Mouse (Mus musculus) gastrocnemius, postnatal 4 days (tissue): Measurements from ENCODE around the gene Gm4491. TPM values are rescaled to one million over a fixed set of nuclear protein-coding genes. Genes with fewer than 3 reads are reported as not detected.

Source experiments
- DNase-seq, 2 experiments: peaks; one replicate each; pipeline ENCODE4 v3.0.0; 2021 to 2022; ENCODE audit warnings: low spot score in 2 of 2, mixed read lengths in 2 of 2
- long read RNA-seq, 2 experiments: library from polyadenylated mRNA; stranded (forward); transcript quantifications; one replicate each; pipeline ENCODE4 v2.0.0; 2021
- total RNA-seq, 2 experiments: library from RNA; stranded (reverse); gene quantifications; 2 replicates each; pipeline ENCODE4 v1.2.3; 2021

Gene Gm4491
- total RNA-seq: not detected
- long read RNA-seq, experiment 1: 0 reads
- long read RNA-seq, experiment 2: 0 reads

DNA sequence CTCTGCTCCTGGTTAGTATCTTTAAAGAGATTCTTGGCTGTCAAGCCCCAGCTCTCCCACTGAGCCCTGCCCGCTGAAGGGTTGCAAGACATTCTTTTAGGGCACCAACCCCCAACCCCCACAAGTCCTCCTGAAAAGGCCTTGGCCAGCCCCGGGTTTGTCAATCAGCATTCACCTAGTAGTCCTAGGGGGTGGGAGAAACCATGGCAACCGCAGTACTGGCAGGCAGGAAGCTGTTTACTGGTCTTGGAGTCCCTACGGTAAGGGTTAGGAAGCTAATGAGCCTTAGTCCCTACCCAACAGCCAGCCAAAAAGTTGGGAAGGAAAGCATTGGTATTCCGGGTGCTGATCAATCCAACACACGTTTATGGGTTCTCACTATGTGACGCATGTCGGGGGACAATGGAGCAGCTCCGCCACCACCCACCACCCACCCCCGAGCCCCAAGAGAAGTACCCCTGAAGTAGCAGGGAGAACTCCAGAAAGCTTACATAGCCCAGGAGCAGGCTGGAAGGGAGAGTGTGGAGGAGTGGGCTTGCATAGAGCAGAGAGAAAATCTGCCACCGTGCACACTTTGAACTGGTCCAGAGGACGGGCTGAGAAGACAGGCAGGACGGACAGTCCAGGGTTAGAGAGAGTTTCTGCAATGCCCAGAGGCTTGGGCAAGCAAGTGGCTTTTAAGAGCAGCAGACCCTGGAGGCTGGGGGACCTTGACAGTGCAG is at the start of gene Gm4491:
TSS of gene Gm4491 (minus strand) at position 61 of the 722 bp plus-strand sequence.
- DNase-seq: no peak

GRCm38 (mm10) chr14:57161833-57162232 is 46.1 kb upstream of the Gm4491 start:
- no peak for DNase-seq

DNA sequence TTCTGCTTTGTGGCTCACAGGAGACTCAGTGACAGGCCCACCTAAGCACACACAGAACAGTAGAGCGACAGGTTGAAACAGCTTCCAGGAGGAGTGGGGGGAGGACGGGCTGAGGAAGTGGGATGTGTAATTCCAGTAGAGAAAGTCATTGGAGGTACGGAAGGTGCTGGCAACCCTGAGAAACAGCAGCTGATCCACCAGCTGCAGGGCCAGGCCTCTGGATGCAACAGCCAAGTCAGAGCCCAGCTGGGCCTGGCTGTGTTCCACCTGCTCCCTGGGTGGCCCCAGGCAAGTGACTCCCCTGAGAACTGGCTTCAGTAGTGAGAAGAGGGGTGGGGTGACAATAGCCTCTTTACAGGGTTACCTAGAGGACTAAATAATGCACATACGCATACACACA is 45.5 kb upstream of the Gm4491 start:
- peak; percentile 30 to 64 for DNase-seq

DNA sequence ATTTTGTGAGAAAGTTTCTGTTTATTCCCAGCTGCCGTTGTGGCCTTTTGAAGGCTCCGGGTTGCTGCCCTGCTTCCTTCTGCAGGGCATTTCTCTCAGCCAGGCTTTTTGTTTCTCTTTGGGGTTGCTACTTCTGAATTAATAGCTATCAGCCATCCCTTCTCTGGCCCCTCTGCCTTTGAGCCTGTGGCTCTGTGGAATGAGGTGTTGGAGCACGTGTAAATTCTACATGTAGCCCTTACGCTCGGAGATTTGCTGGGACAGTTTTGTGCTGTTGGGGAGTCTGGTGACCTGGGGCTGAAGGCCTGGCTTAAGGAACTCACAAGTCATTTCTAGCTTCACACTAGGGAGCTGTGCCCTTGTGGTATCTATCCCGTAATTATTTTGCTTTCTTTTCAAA is 39.2 kb upstream of the Gm4491 start:
- no peak for DNase-seq

GRCm38 (mm10) chr14:57145741-57146140 is 30.1 kb upstream of the Gm4491 start:
- DNase-seq: no peak

DNA sequence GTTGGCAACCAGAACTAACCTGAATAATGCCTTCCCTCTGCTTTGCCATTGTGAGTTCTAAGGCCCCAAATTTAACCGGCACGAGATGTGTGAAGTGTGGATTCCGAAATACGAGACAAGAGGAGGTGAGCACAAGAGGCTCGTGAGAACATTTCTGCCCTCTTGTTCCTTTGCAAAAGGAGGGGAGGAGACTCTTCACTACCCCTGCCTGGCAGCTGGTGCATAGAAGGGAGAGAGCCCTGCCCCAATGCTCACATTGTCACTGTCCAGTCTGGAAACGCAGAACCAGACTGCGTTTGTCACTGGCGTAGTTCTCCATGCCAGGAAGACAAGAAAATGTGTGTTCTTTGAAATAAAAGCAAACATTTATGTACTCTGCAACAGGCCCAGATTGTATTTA is 19.6 kb upstream of the Gm4491 start:
- DNase-seq: no peak

- DNase-seq: no peak
These were observed 17.5 kb upstream of the Gm4491 start, which contains the start of gene Gjb6 for GRCm38 (mm10) chr14:57133161-57133661. TSS of gene Gjb6 (minus strand) at chr14:57133611.

DNA sequence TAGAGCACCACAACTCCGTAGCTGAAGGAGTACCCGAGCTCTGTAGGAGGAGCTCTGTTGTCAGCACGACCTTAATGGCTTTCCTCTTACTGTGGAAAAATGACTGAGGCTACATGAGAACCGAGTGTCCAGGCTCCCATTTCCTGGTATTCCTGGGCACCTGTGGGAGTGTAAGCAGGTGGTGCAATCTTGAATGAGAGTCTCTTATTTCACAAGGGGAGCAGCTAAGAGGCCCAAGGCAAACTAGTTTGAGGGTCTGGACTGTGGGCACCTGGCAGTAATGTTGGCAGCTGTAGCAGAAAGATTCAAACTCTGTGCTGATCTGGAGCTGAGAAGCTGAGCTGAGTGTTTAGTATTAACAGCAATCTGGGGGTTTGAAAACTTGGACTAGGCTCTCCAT is 11.7 kb upstream of the Gm4491 start:
- no peak for DNase-seq

GRCm38 (mm10) chr14:57122295-57122694 is 6.6 kb upstream of the Gm4491 start:
- DNase-seq: no peak

GRCm38 (mm10) chr14:57109194-57109593 is 6.5 kb downstream of the Gm4491 start:
- no peak for DNase-seq

GRCm38 (mm10) chr14:57107916-57108315 is 7.8 kb downstream of the Gm4491 start:
- DNase-seq: no peak

DNA sequence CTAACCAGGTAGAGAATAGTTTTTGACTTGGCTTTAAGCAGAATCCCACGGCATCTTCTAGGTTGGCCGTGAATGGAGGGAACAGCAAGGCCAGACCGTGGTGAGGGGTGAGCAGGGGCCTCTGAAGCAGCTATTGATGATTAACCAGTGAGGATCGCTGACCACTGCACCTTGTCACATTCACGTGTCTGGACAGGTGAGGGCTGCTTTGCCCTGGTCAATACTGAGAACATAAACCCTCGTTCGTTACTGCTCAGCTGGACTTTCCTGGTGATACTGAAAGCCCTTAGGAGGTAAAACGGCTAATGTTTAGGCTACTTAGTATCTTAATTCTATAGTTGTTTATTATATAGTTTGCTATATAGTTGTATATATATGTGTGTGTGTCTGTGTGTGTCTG is 8.6 kb downstream of the Gm4491 start:
- no peak for DNase-seq

GRCm38 (mm10) chr14:57105721-57106120 is 10.0 kb downstream of the Gm4491 start:
- DNase-seq: no peak

DNA sequence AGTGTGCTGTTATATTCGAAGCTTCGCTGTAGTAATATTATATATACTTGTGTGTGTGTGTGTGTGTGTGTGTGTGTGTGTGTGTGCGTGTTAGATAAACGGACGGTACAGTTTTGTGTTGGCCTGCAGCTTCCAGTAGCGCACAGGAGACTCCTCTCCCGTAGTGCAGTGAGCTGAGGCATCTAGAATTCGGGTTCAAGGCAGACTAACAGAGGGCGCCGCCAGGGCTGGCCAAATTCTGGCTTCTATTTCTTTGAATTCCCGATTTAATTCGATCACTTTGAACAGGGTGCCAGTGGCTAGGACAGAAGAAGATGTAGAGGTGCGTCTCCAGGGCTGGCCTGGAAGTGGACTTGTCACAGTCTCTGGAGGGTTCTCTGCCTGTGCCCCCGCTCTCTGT is 10.6 kb downstream of the Gm4491 start:
- no peak for DNase-seq

- DNase-seq: peak in 1 of 2 experiments; percentile 17
These were observed 11.3 kb downstream of the Gm4491 start, which contains the start of gene Gjb2 for GRCm38 (mm10) chr14:57104106-57105023. TSS of gene Gjb2 (minus strand) at chr14:57104702.

- DNase-seq: no peak
These were observed 12.0 kb downstream of the Gm4491 start for GRCm38 (mm10) chr14:57103711-57104105.

- no peak for DNase-seq
These were observed 12.6 kb downstream of the Gm4491 start for GRCm38 (mm10) chr14:57103121-57103520.

- DNase-seq: no peak
These were observed 14.1 kb downstream of the Gm4491 start for GRCm38 (mm10) chr14:57101623-57102022.

DNA sequence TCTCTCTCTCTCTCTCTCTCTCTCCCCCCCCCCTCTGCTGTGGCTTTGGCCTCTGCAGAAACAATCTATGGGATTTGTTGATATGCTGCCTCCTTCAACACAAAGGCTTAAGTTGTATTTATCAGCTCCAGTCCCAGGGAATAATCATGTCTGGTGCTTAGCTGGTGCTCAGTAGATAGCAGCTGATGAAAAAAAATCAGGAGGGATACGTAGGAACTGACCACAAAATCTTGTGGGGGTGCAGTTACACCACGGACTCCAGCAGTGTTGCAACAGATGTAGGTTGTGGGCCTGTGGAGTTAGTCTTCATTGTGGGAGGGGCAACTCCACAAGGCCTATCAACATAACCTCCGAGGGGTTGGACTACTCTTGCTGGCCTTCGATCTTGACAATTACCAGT is 19.8 kb downstream of the Gm4491 start:
- no peak for DNase-seq

DNA sequence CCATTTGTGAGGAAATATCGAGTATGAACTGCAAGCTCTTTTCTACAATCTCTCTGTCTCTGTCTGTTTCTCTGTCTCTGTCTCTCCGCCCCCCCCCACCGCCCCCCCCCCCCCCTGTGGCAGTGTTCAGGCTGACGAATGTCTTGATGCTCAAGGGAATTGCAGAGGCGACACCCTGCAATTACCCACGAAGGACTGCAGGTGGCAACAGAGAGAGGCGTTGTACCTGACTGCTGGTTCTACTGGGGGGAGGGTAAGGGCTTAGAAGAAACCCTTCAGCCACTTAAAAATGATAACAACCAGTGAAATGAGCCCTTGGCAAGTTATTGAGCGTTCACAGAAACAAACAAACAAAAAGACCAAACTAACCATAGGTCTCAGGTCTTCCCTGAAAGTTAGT is 22.7 kb downstream of the Gm4491 start:
- DNase-seq: no peak

DNA sequence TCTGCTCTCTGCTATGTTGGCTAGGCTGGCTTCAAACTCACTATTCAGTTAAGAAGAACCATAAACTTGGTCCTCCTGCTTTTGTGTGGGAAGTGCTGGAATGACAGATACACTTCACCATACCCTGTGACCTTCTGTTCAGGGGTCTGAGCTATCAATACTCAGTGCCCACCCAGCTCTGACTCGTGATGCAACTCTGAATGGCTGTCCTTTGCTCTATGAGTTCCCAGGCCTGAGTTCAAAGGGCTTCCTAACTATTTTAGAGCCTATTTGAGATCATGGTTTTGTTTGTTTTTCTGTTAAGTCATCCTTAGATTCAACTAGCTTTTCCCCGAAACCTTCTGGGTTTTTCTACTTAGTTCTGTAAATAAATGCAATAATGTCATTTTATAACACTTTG is 25.7 kb downstream of the Gm4491 start:
- DNase-seq: no peak

GRCm38 (mm10) chr14:57089107-57089506 is 26.6 kb downstream of the Gm4491 start:
- no peak for DNase-seq
